Mouse (Mus musculus) cerebellum, adult 11-12 months (tissue): ENCODE data around the gene Bcor.

Experiments used
- DNase-seq: peaks from one replicate; pipeline ENCODE4 v3.0.0; 2022

Bcor gene

DNA sequence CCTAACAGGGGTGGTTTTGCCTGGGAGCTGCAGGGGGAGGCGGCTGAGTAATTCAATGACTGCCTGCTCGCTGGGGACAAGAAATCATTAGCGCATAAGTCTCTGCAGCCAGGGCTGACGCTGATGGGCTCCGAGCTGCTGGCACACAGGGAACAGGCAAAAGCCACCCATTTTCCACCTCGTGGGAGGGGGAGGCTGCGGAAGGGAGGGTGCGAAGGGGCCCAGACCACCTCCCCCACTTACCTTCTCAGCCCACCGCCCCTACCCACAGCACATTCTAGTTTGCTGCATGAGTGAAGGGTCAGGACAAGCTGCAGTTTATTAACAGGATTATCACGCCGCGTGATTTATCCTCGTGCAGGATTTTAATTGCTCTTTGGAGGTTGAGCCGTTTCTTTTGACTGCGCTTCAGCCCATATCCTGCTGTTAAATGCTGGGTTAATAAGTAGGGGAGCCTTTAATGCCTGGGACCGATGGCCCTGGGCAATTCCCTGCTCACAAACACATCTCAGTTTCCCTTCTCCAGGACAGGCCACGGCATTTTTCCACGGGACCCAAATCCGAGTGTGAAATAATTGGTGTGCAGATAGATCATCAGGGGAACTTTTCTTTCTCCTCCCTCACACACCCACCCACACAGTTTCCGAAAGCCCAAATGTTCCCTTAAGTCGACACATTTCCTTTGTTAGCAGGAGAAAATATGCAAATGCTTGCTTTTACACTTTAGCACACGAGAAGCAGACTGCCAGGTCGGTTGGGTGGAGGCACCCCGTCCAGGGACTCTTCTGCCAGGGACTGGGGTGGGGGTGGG, 97.8 kb downstream of the Bcor start:
- no peak for DNase-seq

GRCm38 (mm10) chrX:12060848-12061247, 99.3 kb downstream of the Bcor start:
- DNase-seq: no peak

DNA sequence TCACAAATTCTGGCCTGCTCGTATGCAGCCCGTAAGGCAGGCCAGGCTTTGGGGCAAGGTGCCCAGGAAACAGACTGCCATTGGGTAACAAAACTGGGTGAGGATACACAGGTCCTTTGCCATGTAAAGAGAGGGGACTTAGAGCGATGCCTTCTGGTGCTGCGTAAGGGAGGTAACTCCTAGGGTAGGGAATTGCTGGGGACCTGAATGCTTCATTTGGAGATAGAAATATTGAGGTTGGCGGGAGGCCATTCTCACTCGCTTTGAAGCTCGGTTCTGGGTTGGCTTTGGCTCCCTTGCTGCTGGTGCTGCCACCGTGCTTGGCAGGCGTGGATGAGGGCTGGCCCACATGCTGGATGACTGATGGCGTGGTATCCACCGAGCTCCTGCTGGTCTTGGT, 102.9 kb downstream of the Bcor start:
- DNase-seq: peak; percentile 73

- no peak for DNase-seq
Measured at GRCm38 (mm10) chrX:12053315-12053914, 106.7 kb downstream of the Bcor start.

- no peak for DNase-seq
Measured at GRCm38 (mm10) chrX:12052651-12053050, 107.5 kb downstream of the Bcor start.

- DNase-seq: no peak
Measured at GRCm38 (mm10) chrX:12048721-12049120, 111.4 kb downstream of the Bcor start.

DNA sequence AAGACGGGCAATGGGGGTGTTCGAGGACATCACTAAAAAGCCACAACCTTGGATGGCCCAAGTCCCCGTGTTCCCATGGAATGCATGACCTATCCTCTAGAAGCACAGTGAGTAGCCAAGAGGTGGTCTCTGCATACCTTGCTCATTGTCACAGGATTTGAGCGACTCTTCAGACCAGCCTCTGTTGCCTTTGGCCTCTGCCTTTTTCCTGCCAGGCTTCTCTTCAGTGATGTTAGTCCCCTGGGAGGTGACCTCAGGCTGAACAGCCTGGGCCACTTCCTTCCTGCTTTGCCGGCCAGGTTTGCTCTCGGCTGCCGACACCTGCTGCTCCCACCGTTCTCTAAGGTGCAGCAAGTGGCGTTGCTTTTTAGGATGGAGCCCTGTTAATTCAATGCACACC, 112.0 kb downstream of the Bcor start:
- DNase-seq: no peak

GRCm38 (mm10) chrX:12047223-12047911, 112.8 kb downstream of the Bcor start:
- DNase-seq: no peak

- DNase-seq: no peak
Measured at GRCm38 (mm10) chrX:12046676-12047075, 113.5 kb downstream of the Bcor start.

GRCm38 (mm10) chrX:12043352-12043751, 116.8 kb downstream of the Bcor start:
- no peak for DNase-seq

- DNase-seq: no peak
Measured at GRCm38 (mm10) chrX:12041453-12041852, 118.7 kb downstream of the Bcor start.

GRCm38 (mm10) chrX:12014726-12015464, 145.3 kb downstream of the Bcor start:
- DNase-seq: no peak

DNA sequence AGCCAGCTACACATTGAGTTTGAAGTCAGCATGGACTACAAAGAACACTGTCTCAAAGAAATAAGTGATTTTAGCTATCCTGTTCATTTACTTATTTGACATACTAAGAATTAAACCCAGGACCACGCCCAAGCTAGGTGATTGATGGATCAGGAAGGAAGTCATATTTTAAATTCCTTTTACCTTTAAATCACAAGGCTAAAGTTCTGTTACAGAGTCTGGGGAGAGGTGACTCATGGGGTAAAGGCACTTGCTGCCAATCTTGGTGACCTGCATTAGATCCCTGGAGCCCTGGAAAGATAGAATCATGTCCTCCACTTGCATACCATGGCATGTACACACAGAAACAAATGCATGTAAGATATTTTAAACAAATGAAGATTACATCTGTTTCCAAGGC, 149.5 kb downstream of the Bcor start:
- DNase-seq: no peak

- DNase-seq: no peak
Measured at GRCm38 (mm10) chrX:12009046-12009445, 151.1 kb downstream of the Bcor start.

DNA sequence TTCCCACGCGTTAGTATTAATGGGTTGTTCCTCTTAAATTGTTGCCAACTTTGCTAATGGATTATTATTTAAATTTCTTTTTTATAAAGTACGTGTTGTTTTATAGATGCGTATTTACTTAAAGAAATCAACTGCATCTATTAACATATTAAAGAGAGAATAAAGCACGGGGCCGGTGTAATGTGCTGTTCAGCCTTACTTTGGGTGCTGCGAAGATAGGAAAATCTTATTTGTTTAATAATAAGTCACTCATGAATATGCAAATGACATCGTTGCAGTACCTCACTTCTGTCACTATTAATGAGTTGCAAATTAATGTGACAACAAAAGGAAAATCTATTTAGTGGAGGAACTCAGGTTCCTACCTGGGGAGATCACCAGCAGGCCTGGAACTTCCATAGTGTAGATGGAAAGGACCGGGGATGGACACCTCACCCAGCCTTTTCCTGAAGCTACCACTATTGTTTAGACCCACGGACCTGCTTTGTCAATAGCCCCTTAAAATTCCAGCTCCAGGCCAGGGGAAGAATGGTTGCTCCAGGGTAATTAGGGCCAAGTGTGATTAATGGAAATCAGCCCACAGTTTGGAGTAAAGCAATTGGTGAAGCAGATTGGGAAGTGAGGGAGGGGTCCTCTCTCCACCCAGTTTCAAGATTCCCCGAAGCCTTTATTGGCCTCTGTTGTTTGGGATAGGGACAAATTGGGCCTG, 152.2 kb downstream of the Bcor start:
- DNase-seq: no peak

- DNase-seq: peak; percentile 43
Measured at GRCm38 (mm10) chrX:12006882-12007753, 153.0 kb downstream of the Bcor start.

GRCm38 (mm10) chrX:12006031-12006881, 153.9 kb downstream of the Bcor start:
- peak; percentile 57 for DNase-seq

DNA sequence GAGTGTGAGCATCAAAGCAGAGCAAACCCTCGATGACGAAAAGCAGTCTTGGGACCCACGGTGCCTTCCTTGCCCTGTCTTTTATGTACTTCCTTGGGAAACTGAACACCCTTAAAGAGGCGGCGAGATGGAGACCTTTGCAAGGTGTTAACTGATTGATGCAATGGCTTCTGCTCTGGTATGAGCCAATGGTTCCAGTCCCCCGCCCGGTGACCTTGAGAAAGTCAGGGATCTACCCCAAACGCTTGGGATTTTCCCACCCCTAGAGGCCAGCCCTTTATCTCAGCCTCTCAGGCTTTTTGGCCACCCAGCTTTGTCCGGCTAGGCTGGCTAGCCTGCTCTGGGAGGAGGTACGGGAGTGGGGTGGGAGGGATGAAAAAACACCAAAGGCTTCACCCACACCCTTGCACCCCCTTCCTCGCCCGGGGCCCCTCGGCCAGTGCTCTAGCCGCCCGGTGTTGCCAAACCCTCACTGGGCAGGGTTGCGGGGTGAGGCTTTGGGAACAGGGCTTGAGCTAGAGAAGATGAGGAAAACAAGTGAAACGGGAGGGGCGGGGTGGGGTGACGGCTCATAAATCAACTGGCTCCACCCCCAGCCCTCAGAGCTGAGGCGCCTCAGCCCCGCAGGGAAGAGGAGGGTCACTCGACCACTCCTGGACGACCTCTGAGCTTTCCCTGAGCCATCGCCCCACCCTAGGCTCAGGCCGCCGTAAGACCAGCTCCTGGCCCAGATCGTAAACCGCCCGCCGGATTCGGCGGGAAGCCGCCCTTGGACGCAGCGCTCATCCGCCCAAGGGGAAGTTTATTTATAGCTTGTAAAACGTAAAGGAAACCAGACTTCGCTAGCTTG, 154.7 kb downstream of the Bcor start:
- peak; percentile 27 for DNase-seq

GRCm38 (mm10) chrX:12004416-12004815, 155.7 kb downstream of the Bcor start:
- DNase-seq: no peak

DNA sequence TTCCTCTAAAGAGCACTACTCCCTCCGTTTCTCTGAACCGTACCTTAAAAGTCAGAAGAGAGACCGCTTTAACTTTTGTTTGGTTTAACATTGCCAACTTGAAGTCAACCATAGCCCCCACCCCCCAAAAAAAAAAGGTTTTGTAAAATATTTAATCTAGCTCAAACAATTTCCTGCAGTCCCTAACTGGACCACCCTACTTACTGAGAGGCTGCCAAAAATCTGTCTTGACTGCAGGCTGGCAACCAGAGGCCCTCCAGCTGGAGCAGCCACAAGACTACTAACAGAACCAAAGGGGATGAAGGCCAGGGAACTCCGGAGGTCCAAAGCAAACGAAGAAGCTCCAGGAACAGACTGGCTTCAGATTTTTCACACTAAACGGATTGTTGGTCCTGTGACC, 156.2 kb downstream of the Bcor start:
- DNase-seq: no peak
